Mouse (Mus musculus) erythroblast, adult 5-6 weeks (primary cell): ENCODE data around the gene H2al1j. TPM values are rescaled to one million over a fixed set of nuclear protein-coding genes. Genes with fewer than 3 reads are reported as not detected.
"Not testable (repeated sequence)": the region's sequence is repeated elsewhere in the genome, so short reads cannot be mapped to it uniquely, and the experiment has no call there.

Experiments
- ATAC-seq: replicated peaks from 2 replicates; pipeline ENCODE4 v1.8.0; 2016; ENCODE audit warnings: moderate number of reproducible peaks, mild to moderate bottlenecking, moderate TSS enrichment, inconsistent platforms; ENCODE audit not compliant: poor library complexity, low FRiP score, severe bottlenecking
- total RNA-seq, 2 experiments: library from RNA; stranded (forward) in 1 of 2; stranded (reverse) in 1 of 2; fragments of 150-400 nt in 1 of 2; fragments of 200-764, 138-1000 nt in 1 of 2; gene quantifications; 2 replicates each; pipeline versions ENCODE4 v1.2.3 to v1.2.4; 2015 to 2017; ENCODE audit warnings: low replicate concordance in 2 of 2

The H2al1j gene
- total RNA-seq (2015; ENCODE audit: low replicate concordance): not detected in 2 replicates
- total RNA-seq (2017; ENCODE audit: low replicate concordance): not detected in 2 replicates

DNA sequence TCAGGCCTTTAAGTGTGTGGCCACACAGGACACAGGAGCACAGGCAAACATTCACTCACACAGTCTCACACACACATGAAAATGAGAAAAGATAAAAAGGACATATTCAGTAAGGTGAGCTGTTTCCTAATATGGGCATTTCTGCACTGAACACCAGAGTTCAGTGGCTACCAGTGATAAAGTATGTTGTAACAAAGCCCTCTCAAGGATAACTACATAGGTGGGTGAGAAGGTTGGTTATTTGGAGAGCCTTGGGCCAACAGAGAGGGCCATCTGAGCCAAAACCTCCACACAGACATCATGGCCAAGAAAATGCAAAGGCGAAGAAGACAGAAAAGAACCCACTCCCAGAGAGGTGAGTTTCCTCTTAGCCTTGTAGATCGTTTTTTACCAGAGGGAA lies at the start of gene H2al1j:
TSS of gene H2al1j (plus strand) at position 301 of the 400 bp plus-strand sequence.
- not testable (repeated sequence) for ATAC-seq

DNA sequence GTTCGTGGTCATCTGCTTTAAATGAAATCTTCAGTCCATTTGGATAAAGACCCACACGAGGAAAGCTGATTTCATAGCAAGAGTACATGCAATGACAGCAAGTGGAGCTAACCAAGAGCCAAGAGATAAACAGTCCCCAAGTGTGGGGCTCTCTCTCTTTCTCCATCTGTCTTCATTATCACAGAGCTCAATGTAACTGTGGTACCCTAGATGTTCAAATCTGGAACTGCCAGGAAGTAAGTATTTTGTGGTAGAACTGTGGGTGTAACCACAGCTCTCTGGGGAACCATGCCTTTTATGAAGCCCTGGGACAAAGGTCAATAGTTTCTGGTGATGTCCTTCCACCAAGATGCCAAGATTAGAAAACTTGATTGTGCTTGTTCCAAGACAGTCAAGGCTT lies 46.9 kb upstream of the H2al1j start:
- ATAC-seq: no peak

DNA sequence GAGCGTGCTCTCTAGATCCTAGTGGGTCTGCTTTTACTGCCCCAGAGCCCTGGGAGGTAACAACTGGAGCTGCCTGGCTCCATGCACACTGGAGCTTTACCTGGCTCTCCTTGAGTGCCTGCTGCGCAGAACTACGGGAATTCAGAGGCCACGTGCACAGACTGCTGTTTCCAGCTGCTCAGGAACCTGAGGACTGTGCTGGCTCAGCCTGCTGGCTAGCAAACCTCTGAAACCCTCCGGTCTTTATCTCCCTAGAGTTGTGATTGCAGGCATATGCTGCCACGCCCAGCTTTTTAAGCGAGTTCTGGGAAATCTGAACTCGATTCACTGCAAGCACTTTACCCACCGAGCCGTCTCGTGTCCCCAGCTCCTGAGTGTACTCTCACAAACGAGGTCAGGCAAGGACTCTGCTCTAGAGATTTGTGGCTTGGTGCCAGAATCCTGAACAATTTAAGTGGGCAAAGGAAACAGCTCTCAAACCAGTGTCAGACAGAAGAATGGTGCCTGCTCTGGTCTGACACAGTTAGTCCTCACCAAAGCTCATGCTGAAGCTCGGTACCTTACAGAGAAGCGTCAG lies 39.2 kb upstream of the H2al1j start:
- no peak for ATAC-seq

DNA sequence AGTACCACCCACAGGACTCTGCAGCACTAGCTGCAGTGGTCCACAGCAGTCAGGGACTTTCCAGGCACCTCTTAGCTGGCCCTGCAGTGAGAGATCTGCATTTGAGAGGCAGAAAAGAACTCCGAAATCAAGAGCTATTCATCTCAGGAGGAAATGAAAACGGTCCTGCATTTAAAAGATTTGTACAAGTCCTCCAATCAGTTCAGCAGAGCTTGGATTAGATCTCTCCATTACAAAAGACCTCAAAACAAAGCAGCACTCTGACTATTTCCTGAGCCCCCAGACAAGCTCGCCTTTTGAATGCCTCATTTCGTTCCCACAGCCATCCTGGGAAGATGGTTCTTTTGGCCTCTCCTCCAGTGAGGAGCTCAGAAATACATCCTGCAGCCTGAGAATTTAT lies 38.4 kb upstream of the H2al1j start:
- ATAC-seq: no peak

- ATAC-seq: not testable (repeated sequence)
Observed at GRCm38 (mm10) chrX:11298957-11299356, 28.7 kb upstream of the H2al1j start, which contains the start of gene H2al1a. Gene H2al1a (plus strand): TSS chrX:11299257.

DNA sequence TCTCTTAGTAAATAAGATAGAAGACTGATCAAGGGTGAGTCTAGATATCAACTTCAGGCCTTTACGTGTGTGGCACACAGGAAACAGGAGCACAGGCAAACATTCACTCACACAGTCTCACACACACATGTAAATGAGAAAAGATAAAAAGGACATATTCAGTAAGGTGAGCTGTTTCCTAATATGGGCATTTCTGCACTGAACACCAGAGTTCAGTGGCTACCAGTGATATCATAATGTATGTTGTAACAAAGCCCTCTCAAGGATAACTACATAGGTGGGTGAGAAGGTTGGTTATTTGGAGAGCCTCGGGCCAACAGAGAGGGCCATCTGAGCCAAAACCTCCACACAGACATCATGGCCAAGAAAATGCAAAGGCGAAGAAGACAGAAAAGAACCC lies 25.5 kb upstream of the H2al1j start, which contains the start of gene H2al1b:
TSS of gene H2al1b (plus strand) at position 301 of the 400 bp plus-strand sequence.
- ATAC-seq: not testable (repeated sequence)

DNA sequence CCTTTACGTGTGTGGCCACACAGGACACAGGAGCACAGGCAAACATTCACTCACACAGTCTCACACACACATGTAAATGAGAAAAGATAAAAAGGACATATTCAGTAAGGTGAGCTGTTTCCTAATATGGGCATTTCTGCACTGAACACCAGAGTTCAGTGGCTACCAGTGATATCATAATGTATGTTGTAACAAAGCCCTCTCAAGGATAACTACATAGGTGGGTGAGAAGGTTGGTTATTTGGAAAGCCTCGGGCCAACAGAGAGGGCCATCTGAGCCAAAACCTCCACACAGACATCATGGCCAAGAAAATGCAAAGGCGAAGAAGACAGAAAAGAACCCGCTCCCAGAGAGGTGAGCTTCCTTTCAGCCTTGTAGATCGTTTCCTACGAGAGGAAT lies 22.3 kb upstream of the H2al1j start, which contains the start of gene H2al1c:
TSS of gene H2al1c (plus strand) at position 301 of the 400 bp plus-strand sequence.
- not testable (repeated sequence) for ATAC-seq

GRCm38 (mm10) chrX:11308524-11308923 lies 19.1 kb upstream of the H2al1j start, which contains the start of gene H2al1d:
Gene H2al1d (plus strand): TSS chrX:11308824.
- ATAC-seq: not testable (repeated sequence)

DNA sequence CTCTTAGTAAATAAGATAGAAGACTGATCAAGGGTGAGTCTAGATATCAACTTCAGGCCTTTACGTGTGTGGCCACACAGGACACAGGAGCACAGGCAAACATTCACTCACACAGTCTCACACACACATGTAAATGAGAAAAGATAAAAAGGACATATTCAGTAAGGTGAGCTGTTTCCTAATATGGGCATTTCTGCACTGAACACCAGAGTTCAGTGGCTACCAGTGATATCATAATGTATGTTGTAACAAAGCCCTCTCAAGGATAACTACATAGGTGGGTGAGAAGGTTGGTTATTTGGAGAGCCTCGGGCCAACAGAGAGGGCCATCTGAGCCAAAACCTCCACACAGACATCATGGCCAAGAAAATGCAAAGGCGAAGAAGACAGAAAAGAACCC lies 16.0 kb upstream of the H2al1j start, which contains the start of gene H2al1e:
TSS of gene H2al1e (plus strand) at position 301 of the 400 bp plus-strand sequence.
- not testable (repeated sequence) for ATAC-seq

- ATAC-seq: not testable (repeated sequence)
Observed at GRCm38 (mm10) chrX:11314858-11315257, 12.8 kb upstream of the H2al1j start, which contains the start of gene H2al1f. Gene H2al1f (plus strand): TSS chrX:11315158.

- not testable (repeated sequence) for ATAC-seq
Observed at GRCm38 (mm10) chrX:11317956-11318355, 9.7 kb upstream of the H2al1j start, which contains the start of gene H2al1g. Gene H2al1g (plus strand): TSS chrX:11318256.

DNA sequence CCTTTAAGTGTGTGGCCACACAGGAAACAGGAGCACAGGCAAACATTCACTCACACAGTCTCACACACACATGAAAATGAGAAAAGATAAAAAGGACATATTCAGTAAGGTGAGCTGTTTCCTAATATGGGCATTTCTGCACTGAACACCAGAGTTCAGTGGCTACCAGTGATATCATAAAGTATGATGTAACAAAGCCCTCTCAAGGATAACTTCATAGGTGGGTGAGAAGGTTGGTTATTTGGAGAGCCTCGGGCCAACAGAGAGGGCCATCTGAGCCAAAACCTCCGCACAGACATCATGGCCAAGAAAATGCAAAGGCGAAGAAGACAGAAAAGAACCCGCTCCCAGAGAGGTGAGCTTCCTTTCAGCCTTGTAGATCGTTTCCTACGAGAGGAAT lies 6.4 kb upstream of the H2al1j start, which contains the start of gene H2al1h:
TSS of gene H2al1h (plus strand) at position 301 of the 400 bp plus-strand sequence.
- ATAC-seq: not testable (repeated sequence)

DNA sequence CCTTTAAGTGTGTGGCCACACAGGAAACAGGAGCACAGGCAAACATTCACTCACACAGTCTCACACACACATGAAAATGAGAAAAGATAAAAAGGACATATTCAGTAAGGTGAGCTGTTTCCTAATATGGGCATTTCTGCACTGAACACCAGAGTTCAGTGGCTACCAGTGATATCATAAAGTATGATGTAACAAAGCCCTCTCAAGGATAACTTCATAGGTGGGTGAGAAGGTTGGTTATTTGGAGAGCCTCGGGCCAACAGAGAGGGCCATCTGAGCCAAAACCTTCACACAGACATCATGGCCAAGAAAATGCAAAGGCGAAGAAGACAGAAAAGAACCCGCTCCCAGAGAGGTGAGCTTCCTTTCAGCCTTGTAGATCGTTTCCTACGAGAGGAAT lies 3.3 kb upstream of the H2al1j start, which contains the start of gene H2al1i:
TSS of gene H2al1i (plus strand) at position 301 of the 400 bp plus-strand sequence.
- ATAC-seq: not testable (repeated sequence)

DNA sequence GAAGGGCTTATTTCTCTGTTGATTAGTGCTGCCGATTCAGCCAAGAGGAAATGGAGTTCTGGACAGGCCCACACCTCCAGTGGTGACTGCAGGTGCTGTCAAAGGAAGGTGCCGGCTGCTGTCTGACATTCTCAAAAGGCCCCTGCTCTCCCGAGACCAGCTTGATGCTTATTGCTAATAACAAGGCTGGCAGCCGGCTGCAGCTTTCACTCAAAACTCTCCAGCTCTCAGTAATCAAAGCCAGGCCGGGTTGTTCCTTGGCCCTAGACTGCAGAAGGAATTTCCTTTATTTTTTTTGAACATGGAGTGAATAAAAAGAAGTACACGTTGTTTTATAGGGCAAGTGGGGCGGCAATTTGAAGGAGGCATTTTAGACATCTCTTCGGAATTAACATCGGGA lies 18.1 kb downstream of the H2al1j start:
- ATAC-seq: no peak

GRCm38 (mm10) chrX:11346756-11347155 lies 19.1 kb downstream of the H2al1j start:
- no peak for ATAC-seq

DNA sequence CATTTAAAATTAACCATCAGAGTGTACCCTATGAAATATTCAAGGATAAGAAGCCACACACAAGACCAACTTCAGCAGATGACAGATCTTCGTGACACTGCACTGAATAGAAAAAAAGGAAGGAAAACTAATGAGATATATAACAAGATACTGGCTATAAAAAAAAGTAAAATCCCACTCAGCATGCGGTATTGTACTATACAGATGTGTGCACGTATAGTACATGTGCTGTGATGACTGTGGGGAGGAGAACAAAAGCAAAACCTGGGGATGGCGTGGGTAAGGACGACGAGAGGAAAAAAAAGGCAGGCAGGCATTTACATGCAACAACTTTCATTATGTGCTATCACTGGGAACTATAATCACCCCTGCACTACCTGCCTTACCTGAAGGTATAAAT lies 33.2 kb downstream of the H2al1j start:
- ATAC-seq: no peak

DNA sequence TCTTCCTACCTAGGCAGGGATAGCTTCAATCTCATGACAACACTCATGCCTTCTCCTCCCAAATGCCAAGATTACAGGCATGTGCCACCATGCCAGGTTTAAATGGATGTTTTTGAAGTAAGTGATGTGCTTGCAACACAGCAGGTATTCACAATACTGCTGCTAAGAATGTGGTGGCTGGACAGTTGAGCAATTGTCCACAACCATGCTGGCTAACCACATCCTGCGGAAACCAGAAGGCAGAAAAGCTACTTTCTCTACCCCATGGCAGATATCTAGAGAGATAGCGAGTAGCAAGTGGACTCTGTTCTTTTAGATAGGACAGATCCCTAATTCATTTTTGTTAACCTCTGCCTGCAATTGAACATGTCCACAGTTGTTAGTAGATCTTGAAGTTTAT lies 33.6 kb downstream of the H2al1j start:
- no peak for ATAC-seq

DNA sequence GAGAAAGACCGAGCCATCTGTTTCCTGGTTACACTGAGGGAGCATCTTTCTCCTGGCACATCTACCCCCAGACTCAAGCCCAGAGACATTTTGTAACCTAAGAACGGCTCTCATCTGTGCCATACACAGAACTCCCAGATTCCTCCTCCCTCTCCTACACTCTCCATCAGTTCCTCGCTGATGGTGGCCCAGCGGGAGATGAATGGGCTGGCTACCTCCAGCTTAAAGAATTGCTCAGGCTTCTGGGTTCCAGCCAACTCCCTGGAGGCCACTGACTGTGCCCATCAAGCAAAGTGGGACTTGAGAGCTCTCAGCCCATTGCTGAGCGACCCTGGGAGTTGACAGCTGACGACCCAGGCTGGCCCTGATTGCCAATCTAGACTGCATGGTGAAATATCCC lies 36.3 kb downstream of the H2al1j start:
- no peak for ATAC-seq

GRCm38 (mm10) chrX:11365151-11365550 lies 37.5 kb downstream of the H2al1j start:
- no peak for ATAC-seq
